Mouse (Mus musculus): ENCODE results near the gene Tbc1d10b.
"Not testable (repeated sequence)": the region's sequence is repeated elsewhere in the genome, so short reads cannot be mapped to it uniquely, and the experiment has no call there.

Tbc1d10b gene

GRCm38 (mm10) chr7:127208295-127208552 is at the start of gene Tbc1d10b:
Gene Tbc1d10b, minus strand, starts transcription at chr7:127208468.
- no peak for DNase-seq

DNA sequence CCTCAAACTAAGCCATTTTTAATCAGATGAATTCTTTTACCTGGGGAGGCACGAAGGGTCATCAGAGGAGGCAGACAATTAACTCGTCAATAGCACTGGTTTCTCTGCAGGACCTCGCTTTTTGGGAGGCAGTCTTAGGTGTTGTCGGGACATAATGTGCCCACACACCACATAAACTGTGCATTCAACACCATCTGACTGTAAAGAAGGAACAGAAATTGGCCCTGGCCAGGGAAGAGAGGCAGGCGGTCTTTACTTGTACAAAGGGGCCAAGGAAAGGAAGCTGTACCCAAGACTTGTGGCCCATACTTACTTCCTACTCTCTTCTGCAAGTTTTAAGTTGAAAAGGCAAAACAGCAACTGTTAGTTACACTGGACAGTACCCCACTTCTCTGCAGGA is 48.2 kb upstream of the Tbc1d10b start:
- DNase-seq, result peak; percentile 18

GRCm38 (mm10) chr7:127255965-127256364 is 47.7 kb upstream of the Tbc1d10b start:
- no peak for DNase-seq

- DNase-seq, result no peak
Measured at GRCm38 (mm10) chr7:127255008-127255407, 46.7 kb upstream of the Tbc1d10b start.

DNA sequence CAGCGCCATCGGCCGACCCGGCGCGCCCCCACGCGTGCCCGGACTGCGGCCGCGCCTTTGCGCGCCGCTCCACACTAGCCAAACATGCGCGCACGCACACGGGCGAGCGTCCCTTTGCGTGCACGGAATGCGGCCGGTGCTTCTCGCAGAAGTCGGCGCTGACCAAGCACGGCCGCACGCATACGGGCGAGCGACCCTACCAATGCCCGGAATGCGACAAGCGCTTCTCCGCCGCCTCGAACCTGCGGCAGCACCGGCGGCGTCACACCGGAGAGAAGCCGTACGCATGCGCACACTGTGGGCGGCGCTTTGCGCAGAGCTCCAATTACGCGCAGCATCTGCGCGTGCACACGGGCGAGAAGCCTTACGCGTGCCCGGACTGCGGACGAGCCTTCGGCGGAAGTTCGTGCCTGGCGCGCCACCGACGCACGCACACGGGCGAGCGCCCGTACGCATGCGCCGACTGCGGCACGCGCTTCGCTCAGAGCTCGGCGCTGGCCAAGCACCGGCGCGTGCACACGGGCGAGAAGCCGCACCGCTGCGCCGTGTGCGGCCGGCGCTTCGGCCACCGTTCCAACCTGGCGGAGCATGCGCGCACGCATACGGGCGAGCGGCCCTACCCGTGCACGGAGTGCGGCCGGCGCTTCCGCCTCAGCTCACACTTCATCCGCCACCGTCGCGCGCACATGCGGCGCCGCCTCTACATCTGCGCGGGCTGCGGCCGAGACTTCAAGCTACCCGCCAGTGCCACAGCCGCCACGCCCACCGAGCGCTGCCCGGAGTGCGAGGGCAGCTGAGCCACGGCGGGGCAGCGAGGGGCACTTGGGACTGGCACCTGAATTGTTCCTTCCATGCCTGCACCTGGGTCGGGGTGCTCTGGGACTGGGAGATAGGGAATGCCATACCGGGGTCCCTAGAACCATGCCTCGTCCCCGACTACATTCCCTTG is 45.8 kb upstream of the Tbc1d10b start:
- peak; percentile 96 for DNase-seq

- DNase-seq, result no peak
Measured at GRCm38 (mm10) chr7:127253341-127253740, 45.1 kb upstream of the Tbc1d10b start.

- peak; percentile 55 for DNase-seq
Measured at GRCm38 (mm10) chr7:127252414-127252813, 44.1 kb upstream of the Tbc1d10b start.

GRCm38 (mm10) chr7:127250511-127250910 is 42.2 kb upstream of the Tbc1d10b start:
- DNase-seq, result not testable (repeated sequence)

- DNase-seq, result peak; percentile 42
Measured at GRCm38 (mm10) chr7:127244658-127245510, 36.6 kb upstream of the Tbc1d10b start.

DNA sequence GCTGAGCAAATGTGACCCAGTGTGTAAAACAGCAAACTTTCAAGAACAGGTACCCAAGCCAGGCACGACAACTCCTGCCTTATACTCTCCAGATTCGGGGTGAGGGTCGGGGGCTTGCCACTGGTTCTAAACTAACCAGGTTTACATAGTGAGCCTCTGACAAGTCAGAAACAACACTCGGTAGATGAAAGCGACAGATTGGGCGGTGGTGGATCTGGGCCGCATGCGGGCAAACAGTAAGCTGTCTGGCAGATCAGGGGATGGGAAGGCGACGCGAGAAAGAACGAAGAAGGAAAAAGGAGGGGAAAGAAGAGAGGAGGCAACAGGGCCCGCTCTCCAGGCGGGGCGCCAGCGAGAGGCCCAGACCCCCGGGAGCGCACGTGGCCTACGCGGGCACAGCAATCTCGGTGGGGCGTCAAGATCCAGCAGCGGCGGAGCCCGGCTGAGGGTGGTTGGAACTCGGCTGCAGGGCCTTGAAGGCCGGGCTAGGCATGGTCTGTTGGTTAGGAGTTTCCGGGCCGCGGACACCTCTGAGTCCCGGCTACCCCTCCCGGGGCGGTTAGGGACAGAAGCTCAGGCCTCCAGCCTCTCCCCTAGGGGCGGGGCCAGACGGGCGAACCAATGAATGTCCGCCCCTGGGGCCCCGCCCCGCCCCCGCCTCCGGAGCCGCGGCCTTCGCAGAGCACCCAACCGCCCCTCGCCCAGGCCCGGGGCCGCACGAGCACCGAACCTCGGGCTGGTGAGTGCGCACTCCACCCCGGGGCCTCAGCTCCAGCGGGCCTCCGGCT is 35.8 kb upstream of the Tbc1d10b start, which contains the start of gene Zfp771:
Gene Zfp771 (plus strand): TSS at position 405 of the 788 bp plus-strand sequence.
- peak; percentile 98 for DNase-seq

- DNase-seq, result no peak
Measured at GRCm38 (mm10) chr7:127243361-127243867, 35.1 kb upstream of the Tbc1d10b start.

DNA sequence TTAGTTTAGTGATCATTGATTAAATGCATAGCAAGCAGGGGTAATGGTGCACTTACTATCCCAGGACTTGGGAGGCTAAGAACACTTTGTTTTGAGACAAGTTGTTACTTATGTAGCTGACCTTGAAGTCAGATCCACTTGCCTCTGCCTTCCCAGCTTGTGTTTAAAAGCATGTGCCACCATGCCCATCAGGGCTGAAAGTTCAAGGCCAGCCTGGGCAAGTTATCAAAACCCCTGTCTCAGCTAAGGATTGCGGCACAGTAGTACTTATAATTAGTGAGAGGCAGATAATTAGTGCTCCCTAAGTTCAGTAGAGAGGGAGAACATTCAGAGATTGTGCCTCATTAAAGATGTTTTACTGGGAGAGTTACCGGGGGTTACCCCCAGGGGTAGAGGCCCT is 26.5 kb upstream of the Tbc1d10b start:
- no peak for DNase-seq

DNA sequence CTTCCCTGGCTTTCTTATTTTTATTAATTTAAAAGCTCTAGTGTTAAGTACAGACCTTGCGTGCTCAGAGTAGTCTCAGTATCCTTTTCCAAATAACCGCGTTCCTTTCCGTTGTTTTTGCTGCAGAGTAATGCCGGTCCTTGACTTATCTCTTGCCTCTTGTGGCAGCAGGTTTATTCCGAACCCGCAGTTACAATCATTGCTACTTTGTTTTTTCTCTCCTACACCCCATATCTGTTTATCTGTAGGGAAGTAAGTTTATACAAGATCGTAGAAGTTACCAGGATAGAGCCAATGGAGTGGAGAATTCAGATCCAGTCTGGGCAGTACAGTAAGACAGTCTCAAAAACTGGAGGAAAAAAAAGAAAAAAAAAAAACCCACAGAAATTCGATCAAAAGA is 25.5 kb upstream of the Tbc1d10b start:
- DNase-seq, result no peak

GRCm38 (mm10) chr7:127233368-127233749 is 25.1 kb upstream of the Tbc1d10b start:
- no peak for DNase-seq

GRCm38 (mm10) chr7:127232622-127233367 is 24.5 kb upstream of the Tbc1d10b start, which contains the start of the genes Zfp553 and Sept1:
Gene Zfp553, plus strand, starts transcription at chr7:127233061.
Gene Sept1, minus strand, starts transcription at chr7:127233130.
- DNase-seq, result peak; percentile 83

DNA sequence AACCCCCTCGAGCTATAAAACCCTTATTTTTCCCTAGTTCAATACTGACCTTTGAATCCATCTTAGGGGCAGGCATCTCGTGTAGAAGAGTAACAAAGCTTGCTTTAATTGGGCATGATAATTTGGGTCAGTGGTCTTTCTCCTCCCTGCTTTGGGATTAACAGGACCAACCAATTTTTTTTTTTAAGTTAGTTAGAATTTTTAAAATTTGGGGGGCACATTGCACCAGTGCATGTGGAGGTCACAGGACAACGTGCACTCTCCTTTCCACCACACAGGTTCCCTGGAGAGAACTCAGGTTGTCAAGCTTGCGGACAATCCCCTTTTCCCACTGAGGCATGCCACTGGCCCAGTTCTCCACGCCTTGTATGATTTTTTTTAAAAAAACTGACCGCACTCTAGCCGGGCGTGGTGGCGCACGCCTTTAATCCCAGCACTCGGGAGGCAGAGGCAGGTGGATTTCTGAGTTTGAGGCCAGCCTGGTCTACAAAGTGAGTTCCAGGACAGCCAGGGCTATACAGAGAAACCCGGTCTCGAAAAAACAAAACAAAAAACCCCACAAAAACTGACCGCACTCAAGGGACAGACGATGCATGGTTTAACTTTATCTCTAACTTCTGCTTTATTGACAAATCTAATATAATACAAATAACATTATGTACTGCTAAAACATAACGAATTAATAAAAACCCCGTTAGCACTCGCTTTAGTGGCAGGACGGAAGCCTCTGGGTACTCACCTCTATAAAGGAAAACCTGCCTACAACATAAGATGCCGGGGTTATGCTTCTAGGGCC is 23.8 kb upstream of the Tbc1d10b start:
- no peak for DNase-seq

DNA sequence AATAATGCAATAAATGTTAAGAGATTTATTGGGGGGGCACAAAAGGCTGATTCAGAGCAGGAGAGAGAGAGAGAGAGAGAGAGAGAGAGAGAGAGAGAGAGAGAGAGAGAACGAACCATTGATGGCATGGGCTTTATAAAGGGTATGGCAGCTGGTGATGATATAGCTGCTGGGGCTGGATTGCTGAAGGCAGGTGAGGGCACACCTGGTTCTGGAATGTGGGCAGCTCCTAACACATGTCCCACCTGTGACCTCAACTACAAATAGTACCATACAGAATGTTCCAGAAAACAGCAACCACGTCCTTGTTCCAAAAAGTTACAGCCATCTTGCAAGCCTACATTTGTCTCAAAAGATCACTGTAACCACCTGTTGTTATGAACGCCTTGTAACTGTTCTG is 23.1 kb upstream of the Tbc1d10b start:
- no peak for DNase-seq

GRCm38 (mm10) chr7:127228615-127229303 is 20.5 kb upstream of the Tbc1d10b start:
- peak; percentile 88 for DNase-seq

DNA sequence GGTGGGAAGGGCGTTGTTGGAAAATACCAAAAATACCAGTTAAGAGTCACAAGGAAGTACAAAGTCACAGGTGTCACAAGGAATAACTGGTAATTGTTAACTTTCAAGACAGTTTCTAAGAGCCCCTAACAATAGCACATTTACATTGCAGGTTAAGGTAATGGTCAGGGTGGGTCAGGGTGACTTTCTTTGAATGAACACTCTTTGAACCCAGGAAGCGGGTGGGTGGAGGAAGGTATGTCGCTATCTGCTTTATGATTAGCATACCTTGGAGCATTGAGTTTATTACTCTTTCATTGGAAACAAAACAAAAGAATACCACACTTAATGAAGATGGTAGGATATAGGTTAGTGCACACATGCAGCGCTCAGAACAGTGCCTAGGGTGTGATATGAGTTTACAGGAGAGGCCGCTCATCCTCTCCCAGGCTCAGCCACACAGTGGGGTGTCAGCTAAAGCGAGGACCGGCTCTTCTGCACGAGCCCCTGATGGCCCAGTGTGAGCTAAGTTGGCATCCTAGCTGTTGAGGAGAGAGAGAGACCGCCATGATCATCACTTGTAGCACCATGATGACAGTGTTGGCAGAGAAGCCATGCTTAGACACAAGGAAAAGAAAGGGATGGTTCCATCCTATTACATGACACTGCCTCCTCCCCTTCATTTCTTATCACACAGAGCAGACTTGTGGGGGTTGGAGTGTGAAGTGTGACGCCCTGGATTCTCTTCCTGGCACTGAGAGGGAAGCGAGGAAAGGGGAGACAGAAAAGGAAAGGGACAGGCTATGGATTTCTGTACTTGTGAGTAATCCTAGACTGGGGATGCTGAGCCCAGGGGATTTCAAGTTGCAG is 17.1 kb upstream of the Tbc1d10b start:
- no peak for DNase-seq

All from lung, postnatal 36 days (tissue).